Mouse (Mus musculus) cerebellum, adult 2 months (tissue): ENCODE results near the gene Lpo. TPM values are rescaled to one million over a fixed set of nuclear protein-coding genes. Genes with fewer than 3 reads are reported as not detected.

Experiments
- DNase-seq, 2 experiments: peaks; one replicate each; pipeline ENCODE4 v3.0.0; 2021
- H3K27ac ChIP-seq: fragments of 200-500 bp; 2 replicates; pipeline ENCODE4 v1.5.1; 2012; ENCODE audit warnings: low read length, control low read depth, inconsistent platforms; ENCODE audit not compliant: insufficient read depth
- H3K27me3 ChIP-seq: fragments of 200-500 bp; 2 replicates; pipeline ENCODE4 v1.6.1; 2012; ENCODE audit warnings: inconsistent platforms, mild to moderate bottlenecking, low read length, moderate library complexity; ENCODE audit not compliant: control insufficient read depth, insufficient read depth
- H3K4me1 ChIP-seq: fragments of 200-500 bp; 2 replicates; pipeline ENCODE4 v1.6.1; 2011; ENCODE audit warnings: low read length; ENCODE audit not compliant: control insufficient read depth, insufficient read depth
- H3K4me3 ChIP-seq: fragments of 200-500 bp; replicated peaks from 2 replicates; pipeline ENCODE3; 2011; ENCODE audit warnings: mild to moderate bottlenecking, low read depth, low read length, control low read depth; ENCODE audit not compliant: insufficient read depth
- CTCF ChIP-seq: fragments of 200-500 bp; IDR thresholded peaks from 2 replicates; pipeline ENCODE4 v1.5.1; 2011; ENCODE audit warnings: low read depth, mild to moderate bottlenecking, control low read depth, low read length, moderate library complexity, borderline replicate concordance; ENCODE audit not compliant: insufficient read depth
- POLR2A ChIP-seq: fragments of 200-500 bp; IDR thresholded peaks from 2 replicates; pipeline ENCODE4 v1.6.1; 2011; ENCODE audit warnings: low read length, control low read depth, borderline replicate concordance; ENCODE audit not compliant: insufficient read depth
- WGBS: fragments of 180-500 bp; shearing (Covaris S2); methylation state at CpG from one replicate; pipeline ENCODE4 v1.1.7; 2018; 5-methylcytosine and 5-hydroxymethylcytosine counted together
- polyA plus RNA-seq: library from polyadenylated mRNA; depleted of rRNA; stranded (reverse); fragments of >200 nt; gene quantifications from 2 replicates; pipeline ENCODE4 v1.2.3, GENCODE M21; 2012

The Lpo gene
- polyA plus RNA-seq, 1 experiment = 6.5 TPM

DNA sequence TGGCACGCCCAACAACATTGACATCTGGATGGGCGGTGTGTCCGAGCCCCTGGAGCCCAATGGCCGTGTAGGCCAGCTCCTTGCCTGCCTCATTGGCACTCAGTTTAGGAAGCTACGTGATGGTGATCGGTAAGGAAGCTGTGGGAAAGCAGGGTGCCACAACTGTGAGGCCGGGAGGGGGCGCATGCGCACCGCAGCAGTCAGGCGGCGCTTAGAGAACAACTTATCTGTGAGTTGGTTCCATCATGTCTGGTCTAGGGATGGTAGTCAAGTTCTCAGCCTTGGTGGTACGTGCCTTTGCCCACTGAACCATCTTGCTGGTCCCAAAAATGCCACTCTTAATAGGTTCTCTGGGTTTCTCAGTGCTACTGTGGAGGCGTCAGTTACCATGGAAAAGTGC lies 25.5 kb downstream of the Lpo start:
- 31% methylated on average over 14 of the region's 14 CpGs for WGBS
- DNase-seq = no peak
- Histone ChIP-seq H3K4me3 (no peak overlapping the region), H3K27ac (no peak overlapping the region), H3K27me3 (no peaks in the 10 kb centered on the region), H3K4me1 (peaks cover 3% of the 10 kb centered on the region; the same call in 1 of the 2 replicates)
- TF ChIP-seq CTCF (peak; percentile 53), POLR2A (no peak)

DNA sequence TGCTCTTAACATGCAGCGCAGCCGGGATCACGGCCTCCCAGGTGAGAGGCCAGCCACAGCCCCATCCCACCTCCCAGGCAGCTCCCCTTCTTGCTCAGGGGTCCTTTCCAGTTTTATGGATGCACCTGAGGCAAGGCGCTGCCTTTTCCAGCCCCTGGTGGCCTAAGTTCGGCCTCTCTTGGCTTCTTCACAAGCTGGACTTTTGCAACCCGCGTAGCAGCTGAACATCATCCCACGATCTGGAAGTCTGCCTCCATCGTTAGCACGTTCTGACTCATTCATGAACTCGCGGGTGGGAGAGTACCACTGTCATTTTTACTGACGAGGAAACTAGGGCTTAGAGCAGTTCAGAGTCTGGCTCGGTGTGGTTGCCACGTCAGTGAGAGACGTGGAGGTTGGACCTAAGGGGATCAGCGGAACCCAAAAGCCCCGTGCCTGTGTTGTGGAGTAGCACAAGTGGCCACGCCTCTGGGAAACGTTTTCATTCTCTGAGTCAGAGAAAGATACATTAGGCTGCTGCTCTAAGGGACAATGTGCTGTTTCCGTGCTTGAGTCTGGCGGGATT lies 26.3 kb downstream of the Lpo start:
- H3K4me1 ChIP-seq = peaks cover 3% of the 10 kb centered on the region; the same call in 1 of the 2 replicates

DNA sequence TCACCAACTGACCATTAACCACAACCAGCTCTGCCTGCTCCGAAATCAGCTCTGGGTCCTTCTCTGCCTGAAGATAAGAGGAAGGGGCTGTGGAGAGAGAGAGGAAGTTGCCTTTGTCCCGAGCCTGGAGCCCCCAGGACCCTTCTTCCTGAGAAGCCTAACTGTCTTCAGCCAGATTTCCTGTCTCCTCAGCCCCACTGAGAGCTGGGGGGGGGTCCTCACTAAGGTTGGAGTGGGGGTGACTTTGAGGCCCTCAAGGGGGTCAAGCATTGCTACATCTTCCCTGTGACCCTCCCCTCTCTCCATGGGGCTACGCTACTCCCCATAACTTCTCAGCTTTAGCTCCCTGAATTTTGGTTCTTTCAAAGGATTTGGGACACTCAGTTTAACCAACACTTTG lies 34.6 kb downstream of the Lpo start, which contains the start of gene Mpo:
Mpo (plus strand) TSS at position 122 of the 400 bp plus-strand sequence.
- no peak for DNase-seq
- no peak within 1 kb of the TSS for H3K27ac ChIP-seq
- H3K4me3 ChIP-seq = no peak within 1 kb of the TSS
- no peak for TF ChIP-seq POLR2A
- TF ChIP-seq CTCF = no peak
- WGBS = 73% methylated on average over 3 of the region's 3 CpGs
- no peaks in the 10 kb centered on the region for H3K4me1 ChIP-seq
- no peaks in the 10 kb centered on the region for H3K27me3 ChIP-seq

More for the DNA sequence above, 26.3 kb downstream of the Lpo start:
- WGBS = 77% methylated on average over 22 of the region's 22 CpGs
- Histone ChIP-seq H3K27ac (no peak overlapping the region), H3K27me3 (no peaks in the 10 kb centered on the region), H3K4me3 (no peak overlapping the region)
- TF ChIP-seq CTCF (no peak), POLR2A (no peak)
- DNase-seq = no peak

DNA sequence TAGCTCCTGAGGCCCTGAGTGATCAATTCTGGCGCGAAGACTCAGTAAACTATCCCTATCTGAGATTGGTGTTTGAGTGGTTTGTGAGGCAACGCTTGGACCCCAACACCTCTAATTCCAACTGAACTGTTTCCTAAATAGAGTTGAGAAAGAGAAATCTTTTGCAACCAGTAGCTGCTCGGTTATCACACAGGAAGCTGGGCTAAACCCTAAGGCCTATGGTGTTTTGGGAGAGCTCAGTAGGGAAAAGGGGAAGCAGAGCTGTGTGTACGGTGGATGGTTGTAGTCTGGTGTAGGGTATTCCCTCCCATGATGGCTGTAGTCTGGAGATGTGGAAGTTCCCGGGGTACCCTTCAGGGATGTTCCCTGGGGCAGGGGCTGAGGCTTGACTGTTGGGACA lies 38.0 kb downstream of the Lpo start:
- Histone ChIP-seq H3K4me1 (no peaks in the 10 kb centered on the region), H3K27ac (no peak overlapping the region), H3K4me3 (no peak overlapping the region), H3K27me3 (no peaks in the 10 kb centered on the region)
- 92% methylated on average over 6 of the region's 6 CpGs for WGBS
- no peak for TF ChIP-seq CTCF
- no peak for TF ChIP-seq POLR2A
- no peak for DNase-seq

DNA sequence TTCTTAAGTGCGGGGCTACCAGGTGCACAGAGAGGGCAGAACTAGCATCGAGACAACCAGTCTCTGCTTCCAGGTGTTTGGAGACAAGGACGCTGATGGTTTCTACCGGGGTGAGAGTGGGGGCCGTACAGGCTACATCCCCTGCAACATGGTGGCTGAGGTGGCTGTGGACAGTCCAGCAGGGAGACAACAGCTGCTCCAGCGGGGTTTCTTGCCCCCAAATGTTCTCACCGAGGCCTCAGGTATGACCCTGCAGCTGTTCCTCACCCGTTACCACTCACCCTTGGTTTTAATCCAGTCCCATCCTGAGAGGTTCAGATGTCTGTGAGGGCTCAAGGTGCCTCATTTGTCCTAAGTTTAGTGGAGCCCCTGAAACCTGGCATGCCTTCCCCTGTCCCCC lies 48.0 kb downstream of the Lpo start:
- 85% methylated on average over 8 of the region's 8 CpGs for WGBS
- no peak for DNase-seq
- no peak for TF ChIP-seq CTCF
- TF ChIP-seq POLR2A = no peak

DNA sequence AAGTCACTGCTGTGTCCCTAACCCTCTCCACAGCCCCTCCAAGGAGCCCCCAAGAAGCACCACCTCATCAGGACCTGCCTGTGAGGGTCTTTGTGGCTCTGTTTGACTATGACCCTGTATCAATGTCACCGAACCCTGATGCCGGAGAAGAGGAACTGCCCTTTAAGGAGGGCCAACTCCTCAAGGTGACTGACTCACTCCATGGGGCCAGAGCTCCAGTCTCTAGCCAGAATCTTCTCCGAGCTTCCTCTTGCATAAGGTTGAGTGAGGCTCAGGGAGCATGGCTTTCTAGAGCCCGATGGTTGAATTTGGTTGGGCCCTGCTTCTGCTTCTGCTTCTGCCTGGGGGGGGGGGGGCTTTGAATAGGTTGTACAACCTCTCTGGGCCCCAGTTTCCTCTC lies 48.7 kb downstream of the Lpo start:
- no peaks in the 10 kb centered on the region for H3K27me3 ChIP-seq
- peaks cover 20% of the 10 kb centered on the region for H3K4me1 ChIP-seq
- WGBS = 44% methylated on average over 4 of the region's 4 CpGs
- no peak overlapping the region for H3K4me3 ChIP-seq
- DNase-seq = no peak
- TF ChIP-seq CTCF (no peak), POLR2A (no peak)
- H3K27ac ChIP-seq = peak overlapping the region; percentile 6; the same call in 1 of the 2 replicates

More for the DNA sequence above, 48.0 kb downstream of the Lpo start:
- H3K4me1 ChIP-seq = peaks cover 20% of the 10 kb centered on the region
- H3K4me3 ChIP-seq = no peak overlapping the region
- H3K27me3 ChIP-seq = no peaks in the 10 kb centered on the region
- no peak overlapping the region; the same call in 1 of the 2 replicates for H3K27ac ChIP-seq

DNA sequence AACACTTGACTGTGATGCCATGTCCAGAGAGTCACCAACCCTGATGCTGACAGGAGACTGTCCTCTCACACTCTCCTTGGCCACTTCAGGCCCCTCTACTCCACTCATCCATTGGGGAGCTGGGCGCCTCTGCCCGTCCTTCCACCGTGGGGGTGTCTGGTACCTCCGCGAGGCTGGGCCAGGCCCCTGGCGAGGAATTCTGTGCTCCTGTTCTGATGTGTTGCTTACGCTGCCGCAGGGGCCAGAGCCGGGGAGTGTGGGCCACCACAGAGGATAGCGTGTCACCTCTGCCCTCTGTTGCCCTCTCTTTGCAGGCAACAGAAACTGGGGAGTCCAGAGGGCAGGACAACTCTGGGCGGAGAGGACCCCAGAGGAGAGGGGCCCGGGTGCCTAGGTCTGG lies 49.2 kb downstream of the Lpo start:
- Histone ChIP-seq H3K4me1 (peaks cover 20% of the 10 kb centered on the region), H3K27ac (peak overlapping the region; percentile 6; the same call in 1 of the 2 replicates), H3K4me3 (peak overlapping the region; percentile 44), H3K27me3 (no peaks in the 10 kb centered on the region)
- TF ChIP-seq CTCF = no peak
- TF ChIP-seq POLR2A = no peak
- DNase-seq = no peak
- WGBS = 42% methylated on average over 12 of the region's 12 CpGs

DNA sequence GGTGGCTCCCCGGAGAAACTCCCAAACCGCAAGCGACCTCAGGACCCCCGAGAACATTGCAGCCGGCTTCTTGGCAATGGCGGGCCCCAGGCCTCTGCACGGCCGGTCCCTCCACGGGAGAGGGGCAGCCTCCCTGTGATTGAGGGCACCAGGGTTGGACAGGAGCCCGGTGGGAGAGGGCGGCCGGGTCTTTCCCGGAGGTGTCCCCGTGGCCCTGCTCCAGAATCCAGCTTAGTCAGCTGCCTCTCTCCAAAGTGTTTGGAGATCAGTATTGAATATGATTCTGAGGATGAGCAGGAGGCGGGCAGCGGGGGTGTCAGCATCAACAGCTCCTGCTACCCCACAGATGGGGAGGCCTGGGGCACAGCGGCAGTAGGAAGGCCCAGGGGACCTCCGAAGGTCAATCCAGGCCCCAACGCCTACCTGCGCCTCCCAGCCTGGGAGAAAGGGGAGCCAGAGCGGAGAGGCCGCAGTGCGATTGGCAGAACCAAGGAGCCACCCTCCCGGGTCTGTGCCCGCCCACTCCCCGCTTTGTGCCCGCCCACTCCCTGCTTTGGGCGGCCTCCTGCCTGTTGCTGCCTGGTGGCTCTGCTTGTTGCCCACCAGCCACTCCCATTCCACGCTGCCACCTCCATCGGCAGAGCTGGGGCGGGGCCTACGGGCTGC lies 49.9 kb downstream of the Lpo start:
- Histone ChIP-seq H3K4me1 (peaks cover 20% of the 10 kb centered on the region), H3K27me3 (no peaks in the 10 kb centered on the region), H3K27ac (peak overlapping the region; percentile 65), H3K4me3 (peak overlapping the region; percentile 44)
- DNase-seq = peak; percentile 85 to 87
- TF ChIP-seq CTCF = no peak
- no peak for TF ChIP-seq POLR2A
- WGBS = 4% methylated on average over 32 of the region's 32 CpGs
